Mouse (Mus musculus) urinary bladder, postnatal 14 days (tissue): ENCODE data around the gene H2-DMa.
"Not testable (repeated sequence)": the region's sequence is repeated elsewhere in the genome, so short reads cannot be mapped to it uniquely, and the experiment has no call there.

Experiments used
- DNase-seq: peaks from one replicate; pipeline ENCODE4 v3.0.0; 2021; ENCODE audit warnings: low spot score

The H2-DMa gene

DNA sequence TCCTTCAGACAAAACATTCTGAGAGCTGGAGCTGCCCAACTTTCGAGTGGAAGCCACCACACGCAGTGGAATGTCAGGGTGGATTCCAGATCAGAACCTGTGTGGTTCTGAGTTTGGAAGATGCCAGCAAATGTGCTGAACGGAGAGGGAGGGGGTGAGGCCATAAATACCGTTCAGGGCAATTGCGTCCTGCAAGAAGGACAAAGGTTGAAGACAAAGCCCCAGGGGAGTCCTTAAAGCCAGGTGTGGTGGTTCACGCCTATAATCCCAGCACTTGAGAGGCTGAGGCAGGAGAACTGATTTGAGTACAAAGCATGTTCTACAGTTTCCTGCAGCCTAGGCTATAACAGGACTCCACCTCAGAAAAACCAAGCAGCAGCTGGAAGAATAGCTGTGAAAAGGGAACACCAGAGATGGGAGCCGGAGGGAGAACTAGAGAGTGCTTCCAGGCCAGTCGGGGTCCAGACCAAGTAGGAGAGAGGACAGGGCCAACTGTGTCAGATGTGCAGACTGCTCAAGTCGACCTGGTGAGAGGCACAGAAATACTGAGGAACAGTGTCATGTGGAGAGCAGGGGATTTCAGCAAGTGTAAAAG is 7.6 kb downstream of the H2-DMa start:
- no peak for DNase-seq

DNA sequence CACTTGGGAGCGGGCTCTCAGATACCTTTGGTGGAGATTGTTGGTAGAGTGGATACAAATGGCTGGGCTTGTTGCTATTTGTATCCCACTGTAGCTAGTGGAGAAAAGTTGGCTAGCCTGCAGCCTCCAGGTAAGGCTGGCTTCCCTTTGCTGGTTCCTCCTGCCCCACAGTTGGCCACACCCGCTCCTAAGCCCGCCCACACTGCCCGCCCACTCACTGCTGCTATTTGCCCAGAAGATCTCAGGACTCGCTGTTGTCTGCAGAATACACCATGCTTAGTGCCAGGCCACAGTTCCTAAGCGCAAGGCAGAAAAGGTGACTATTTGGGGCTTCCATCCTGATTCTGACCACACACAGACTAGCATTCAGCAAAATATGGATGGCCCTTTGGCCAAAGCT is 8.1 kb downstream of the H2-DMa start:
- peak; percentile 69 for DNase-seq

DNA sequence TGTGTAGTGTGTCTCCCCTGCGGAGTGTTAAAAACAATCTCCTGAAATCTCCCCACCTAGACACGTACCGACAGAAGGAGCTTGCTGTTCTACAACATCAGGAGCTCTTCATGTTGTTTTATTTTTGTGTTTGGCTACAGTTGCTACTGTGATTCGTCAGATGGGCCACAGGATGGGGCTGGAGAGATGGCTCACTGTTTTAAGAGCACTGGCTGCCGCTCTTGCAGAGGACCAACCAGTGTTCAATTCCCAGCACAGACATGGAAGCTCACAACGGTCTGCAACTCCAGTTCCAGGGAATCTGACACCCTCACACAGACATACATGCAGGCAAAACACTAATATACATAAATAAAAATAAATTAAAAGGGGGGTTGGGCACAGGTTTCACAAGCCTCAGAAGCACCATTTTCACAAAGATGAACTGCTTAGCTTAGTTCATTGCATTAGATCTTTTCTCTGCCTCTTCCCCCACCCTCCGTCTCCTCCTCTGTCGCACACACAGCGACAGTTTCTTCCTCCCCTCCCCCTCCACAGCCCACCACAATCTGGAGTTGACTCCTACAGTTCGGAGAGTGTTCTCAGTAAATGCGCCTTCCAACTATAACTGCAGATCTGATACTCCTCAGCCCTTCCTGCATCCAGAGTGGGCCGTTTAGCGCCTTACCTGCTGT is 9.1 kb downstream of the H2-DMa start:
- no peak for DNase-seq

DNA sequence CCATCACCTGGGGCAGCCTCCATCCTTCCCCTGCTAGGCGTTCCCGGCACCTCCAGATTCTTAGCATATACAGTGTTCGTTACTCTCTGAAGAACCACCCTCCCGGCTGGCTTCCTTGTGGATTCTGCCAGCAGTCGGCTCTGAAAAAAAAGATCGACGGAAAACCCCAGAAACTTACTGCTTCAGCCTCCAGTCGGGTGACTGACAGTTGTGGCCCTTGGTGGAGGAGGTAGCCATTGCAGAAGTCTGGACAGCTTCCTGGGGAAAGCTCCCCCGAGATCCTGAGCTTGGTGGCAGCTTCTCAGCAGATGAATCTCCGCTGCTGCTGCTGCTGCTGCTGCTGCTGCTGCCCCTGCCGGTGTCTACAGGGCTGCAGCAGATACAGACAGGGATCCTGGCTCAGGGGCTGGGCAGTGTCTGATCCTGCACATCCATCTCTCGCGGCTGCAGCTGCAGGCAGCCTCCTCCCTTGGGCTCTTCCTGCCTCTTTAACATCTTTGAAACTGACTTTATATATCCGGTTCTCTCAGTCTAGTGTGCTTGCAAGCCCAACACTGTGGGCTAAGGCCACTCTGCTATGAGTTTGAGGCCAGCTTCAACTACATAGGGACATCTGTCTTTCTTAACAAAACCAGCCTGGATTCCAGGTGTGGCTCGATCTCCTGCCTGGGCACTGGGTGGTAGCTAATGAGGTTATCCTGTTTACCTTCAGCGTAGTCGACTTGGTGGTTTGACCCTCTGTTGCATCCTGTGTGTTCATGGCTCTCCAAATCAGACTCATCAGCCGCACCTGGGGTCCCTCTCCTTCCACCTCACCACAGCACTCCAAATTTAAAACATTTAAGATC is 9.8 kb downstream of the H2-DMa start:
- no peak for DNase-seq

DNA sequence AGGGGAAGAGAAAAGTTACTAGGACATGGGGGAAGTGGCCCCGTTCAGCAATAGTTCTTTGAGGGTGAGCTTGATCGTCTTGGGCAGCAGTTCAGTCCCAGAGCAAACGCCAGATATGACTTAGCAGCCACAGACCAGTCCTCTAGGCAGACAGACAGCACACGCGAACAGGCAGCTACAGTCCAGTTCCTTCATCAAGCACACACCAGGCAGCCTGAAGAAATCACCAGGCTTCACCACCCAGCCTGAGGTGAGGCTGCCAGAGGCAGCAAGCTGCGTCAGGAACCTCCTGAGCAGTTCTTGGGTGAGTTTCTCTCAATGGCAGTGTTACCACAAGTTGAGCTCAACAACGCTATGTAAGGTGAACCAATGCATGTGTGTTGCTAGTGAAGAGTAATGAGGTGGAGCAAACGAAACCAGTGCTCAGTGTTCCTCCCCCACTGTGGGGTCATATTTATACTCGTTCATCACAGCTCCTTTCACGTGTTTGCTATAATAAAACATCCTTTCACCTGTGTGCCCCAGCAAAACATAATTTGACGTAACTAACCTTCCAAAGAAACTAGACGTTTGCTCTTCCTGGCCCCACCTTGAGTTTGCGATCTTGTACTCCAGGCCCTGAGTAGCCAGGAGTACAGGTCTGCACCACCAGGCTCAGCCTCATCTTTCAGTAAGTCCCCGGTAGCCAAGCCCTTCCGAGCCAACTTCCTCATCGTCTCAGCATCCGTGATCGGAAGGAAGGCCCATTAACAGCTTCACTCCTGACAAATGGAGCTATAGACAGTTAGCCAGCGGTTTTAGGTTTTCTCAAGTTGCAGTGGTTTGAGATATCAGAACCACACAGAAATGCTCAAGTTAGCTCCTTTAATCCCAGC is 11.0 kb downstream of the H2-DMa start:
- no peak for DNase-seq

DNA sequence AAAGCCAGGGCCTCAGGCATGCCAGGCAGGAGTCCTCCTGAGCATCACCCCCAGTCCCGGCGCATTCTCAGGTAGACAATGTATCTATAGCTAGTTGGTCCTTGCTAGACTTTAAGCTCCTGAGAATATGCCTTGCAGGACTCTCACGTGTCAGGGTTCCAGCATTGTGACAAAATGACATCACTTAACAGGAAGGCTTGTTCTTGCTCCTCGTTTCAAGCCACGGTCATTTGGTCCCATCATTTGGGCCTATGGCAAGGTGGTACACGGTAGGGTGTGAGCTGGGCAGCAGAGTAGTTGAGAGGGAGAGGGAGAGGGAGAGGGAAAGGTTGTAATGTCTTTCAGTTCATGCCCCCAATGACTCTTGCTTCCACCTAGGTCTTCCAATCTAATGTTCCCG is 12.6 kb downstream of the H2-DMa start:
- DNase-seq, result no peak

DNA sequence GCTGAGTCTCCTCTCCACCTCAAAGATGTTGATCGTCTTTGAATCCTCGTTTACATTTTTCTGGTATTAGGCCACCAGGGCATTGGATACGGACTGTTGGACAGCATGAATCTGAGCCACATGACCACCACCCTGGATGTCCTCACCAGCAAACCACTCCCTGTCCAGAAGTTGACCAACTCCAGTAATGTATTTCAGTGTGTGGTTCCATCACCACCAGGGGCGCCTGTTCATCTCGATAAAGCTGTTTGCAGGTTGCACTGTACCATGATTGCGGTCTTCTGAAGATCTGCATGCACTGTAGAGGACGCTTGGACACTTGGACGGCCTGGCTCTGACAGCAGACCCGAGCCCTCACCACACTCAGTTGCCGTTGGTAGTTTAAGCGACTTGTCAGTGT is 13.9 kb downstream of the H2-DMa start:
- no peak for DNase-seq

DNA sequence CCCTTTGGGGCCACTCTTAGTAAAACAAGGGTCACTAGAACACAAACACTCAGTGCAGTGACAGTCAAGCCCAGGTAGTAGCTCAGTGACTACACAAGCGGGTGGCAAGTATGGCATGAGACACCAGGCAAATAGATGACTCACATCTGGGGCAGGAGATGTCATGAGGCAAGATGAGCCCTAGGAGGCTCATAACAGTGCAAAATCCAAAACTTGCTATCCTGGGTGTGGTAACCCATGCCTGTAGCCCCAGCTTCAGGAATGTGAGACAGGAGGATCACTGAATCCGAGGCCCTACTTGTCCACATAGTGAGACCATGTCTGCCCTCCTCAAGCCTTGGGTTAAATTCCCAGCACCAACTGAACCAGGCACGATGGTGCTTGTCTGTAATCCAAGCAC is 15.1 kb downstream of the H2-DMa start:
- DNase-seq, result no peak

DNA sequence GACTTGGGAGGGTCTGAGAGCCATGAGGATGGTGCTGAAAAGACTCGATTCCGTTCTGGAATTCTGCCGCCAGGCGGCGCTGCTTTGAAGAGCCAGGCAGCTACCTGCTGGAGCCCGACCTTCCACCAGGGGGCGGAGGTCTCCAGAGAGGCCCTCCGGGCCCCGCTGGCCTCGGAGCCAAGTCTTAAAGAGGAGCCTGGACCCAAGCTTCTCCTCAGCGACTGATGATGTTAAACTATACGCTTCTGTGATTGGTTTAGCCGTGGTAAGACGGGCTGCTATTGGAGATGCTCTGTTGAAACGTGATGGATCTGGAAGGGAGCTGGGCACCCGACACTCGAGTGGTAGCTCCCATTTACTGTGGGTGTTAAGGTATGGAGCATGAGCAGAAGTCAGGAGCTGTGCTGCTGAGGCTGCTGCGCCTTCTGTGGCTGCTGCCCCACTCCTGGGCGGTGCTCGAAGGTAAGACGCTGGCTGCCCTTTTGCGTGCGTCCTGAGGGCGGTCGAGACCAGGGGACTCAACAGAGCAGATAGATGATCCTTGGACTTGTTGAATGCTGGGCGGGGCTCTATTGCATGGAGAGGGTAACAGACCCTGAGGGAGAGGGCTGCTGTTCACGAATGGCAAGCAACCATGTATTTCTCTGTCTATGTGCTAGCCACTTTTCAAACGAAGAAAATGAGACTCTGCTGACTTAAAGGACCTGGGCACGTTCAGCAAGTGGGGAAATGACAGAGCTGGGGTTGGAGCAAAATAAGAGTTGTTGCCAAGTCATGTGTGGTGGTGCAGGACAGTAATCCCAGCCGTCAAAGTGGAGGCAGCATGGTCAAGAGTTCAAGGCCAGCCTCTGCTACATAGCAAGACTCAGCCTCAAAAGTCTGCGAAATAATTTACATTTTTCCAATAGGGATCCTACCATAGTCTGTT is 16.2 kb downstream of the H2-DMa start:
- peak; percentile 99 for DNase-seq

DNA sequence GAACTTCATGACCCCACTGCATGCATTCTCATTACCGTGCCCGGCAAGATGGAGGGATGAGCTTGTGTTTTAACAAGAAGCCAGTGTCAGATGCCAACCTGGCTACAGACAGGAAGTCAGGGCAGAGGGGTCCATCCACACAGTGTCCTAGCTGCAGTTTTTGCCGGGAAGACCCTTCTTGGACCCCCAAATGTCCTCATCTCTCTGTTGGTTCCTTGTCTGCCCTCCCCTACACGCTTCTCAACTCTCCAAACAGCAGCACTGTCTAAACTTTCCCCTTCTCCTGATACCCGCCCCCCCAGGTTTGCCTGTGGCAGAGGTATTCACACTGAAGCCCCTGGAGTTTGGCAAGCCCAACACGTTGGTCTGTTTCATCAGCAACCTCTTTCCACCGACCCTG is 18.3 kb downstream of the H2-DMa start:
- no peak for DNase-seq

DNA sequence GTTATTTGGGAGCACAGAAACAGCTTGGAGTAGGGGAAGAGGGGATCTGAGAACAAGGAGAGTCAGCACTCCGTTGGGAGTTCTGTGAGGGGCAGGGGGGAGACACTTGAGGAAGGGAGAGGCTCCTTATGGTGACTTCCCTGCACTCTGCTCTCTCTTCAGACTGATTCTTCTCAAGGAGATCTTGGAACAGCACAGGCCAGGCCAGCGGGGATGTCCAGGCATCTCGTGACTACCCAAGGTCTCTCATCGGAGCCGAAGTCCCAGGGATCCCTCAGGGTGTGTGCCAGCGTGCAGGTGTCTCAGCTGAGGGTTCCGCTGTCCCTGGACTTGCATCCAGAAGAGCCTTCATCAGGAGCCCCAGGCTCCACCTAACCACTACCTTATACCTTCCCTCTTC is 19.3 kb downstream of the H2-DMa start:
- DNase-seq, result no peak

DNA sequence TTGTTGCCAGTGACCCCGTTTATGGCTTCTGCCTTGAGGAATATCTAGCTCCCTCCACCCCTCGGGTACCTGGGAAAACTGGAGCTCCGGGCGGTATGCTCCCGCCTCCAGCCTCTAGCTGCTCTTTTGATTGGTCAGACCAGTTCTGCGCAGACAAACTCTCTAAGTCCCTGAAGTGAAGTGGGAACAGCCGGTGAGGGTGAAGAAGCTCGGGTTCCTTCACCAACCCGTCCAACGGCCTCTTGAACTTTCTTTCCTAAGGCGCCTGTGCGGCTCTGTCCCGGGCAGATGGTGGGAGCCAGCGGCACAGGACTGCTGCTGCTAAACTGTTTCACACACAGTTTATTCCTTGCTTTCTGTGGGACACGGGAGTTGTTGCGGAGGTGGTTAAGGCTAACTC is 20.1 kb downstream of the H2-DMa start:
- DNase-seq, result peak; percentile 41

DNA sequence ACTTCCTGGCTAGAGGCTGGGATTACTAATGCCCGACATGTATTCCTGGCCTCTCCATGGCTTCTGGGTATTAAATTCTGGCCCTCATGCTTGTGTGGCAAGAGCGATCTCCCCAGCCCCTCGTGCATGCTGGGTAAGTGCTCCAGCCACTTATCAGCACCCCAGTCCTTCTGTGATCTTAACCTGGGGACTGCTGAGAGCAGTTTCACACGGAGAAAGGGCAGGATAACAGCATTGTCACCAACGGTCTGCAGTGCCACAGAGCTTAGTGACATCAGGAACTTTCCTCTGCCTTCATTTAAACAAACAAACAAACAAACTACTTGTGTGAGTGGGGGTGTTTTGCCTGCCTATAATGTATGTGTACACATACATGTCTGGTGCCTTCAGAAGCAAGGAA is 20.9 kb downstream of the H2-DMa start:
- DNase-seq, result no peak

DNA sequence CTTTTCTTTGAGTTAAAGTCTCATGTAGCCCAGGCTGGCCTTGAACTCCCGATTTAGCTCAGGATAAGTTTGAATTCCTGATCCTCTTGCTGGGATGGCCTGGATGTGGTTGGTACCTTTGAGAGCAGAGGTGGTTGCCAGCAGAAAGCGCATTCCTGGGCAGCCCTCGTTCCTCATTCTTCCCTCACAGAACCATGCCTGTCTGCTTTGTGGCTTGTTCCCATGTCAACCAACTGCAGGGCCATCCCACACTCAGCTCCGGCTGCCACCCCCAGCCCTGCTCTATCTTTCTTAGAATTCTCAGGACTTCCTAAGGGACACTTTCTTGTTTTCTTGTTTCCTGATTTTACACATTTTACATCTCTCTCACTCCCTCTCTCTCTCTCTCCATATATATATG is 22.1 kb downstream of the H2-DMa start:
- no peak for DNase-seq

DNA sequence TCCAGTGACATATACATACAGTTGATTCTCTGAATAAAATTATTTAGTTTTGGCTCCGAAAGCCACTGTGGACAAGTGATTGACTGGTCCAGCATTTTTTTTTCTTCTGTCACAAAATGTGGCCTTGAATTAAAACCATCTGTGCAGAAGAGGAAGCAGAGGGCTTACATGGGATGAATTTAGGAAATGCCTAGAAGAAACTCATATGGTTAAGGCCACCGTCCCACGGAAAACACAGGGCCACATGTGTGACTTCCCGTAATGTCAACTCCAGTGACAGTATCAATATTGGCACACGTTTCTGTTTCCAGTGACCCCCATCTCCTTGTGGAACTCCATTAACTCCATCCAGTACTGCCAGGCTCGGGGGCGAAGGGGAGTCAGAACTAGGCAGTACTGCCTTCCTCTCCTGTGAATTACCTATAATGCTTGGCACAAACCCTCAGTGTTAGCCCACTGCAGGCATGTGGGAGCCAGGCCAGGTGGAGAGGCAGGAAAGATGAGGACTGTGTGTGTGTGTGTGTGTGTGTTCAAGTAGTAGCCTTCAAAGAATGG is 23.2 kb downstream of the H2-DMa start:
- no peak for DNase-seq

DNA sequence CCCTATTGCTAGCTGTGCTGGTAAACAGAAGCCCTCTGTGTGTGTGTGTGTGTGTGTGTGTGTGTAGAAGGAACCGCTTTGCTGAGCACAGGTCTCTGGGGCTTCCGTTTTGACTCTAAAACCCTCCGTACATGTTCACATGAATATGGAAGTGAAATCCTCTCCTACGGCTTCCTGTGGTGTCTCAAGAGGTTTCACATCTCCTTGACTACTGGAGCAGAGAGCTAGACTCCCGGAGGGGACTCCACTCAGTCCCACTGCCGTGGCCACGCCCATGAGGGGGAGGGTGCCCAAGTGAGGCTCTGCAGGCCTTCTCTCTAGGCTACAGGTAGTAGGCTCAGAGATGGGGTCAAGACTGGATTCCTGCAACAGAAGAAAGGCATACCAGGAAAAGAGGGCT is 23.7 kb downstream of the H2-DMa start, which contains the start of gene H2-DMb2:
Gene H2-DMb2 (plus strand): TSS at position 275 of the 400 bp plus-strand sequence.
- DNase-seq, result no peak

DNA sequence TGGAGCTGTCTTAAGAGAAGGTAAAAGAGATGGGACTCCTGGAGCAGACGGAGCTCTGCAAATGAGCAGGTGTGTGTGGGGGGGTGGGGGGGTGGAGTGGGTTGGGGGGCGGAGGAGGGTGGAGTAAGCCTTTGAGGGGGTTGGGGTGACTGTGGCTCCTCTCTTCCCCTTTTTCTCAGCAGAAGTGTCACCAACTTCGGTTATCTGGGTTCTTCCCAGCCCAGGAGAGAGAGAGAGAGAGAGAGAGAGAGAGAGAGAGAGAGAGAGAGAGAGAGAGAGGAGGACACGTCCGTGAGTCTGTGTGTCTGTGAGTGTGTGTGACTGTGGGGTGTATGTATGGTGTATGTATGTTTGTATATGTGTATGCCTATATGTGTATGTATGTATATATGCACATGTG is 24.1 kb downstream of the H2-DMa start:
- no peak for DNase-seq

DNA sequence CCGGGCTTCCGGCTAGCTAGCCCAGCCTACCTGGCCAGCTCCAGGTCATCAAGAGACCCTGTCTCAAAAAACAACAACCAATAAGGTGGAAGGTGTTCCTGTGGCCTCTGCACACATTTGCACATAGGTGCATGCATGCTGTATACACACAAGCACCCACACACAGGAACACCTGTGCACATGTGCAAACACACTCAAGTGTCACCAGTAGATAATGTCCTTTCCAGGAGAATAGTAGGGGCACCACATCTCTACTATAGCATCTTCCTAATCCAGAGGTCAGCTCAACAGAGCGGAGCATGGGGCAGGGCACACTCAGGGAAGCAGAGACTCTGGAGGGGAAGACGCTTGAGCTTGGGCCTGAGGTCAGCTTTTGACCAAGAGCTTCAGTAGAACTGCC is 24.9 kb downstream of the H2-DMa start:
- not testable (repeated sequence) for DNase-seq

DNA sequence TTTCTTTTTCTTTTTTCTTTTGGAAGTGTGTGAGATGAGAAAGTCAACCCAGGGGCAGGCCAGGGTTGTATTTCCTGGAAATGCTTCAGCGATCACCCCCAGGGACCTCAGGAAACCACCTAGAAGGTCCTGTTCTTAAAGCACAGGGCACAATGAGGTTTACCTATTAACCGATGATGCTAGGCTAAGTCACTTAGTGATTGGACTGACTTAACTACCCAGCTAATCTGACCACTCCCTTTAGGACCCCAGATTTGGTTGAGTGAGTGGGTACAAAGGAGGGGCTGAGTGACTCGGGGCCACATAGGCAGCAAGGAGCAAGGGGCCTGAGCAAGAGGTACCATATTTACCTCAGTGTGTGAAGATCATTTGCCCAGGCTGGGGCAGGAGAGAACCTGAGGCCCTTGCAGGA is 25.6 kb downstream of the H2-DMa start:
- no peak for DNase-seq

DNA sequence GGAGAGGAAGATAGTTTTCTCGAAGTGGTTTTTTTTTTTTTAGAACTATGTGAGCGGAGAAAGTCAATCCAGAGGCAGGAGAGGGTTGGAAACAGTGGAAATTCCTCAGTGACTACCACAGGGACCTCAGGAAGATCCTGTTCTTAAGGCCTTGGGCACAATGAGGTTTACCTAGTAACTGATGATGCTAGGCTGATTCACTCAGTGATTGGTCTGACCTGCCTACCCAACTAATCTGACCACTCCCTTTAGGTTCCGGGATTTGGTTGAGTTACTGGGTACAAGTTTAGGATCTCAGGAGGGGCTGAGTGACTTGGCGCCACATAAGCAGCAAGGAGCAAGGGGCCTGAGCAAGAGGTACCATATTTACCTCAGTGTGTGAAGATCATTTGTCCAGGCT is 33.6 kb downstream of the H2-DMa start, which contains the start of gene H2-DMb1:
Gene H2-DMb1 (plus strand): TSS at position 150 of the 400 bp plus-strand sequence.
- DNase-seq, result peak; percentile 52

DNA sequence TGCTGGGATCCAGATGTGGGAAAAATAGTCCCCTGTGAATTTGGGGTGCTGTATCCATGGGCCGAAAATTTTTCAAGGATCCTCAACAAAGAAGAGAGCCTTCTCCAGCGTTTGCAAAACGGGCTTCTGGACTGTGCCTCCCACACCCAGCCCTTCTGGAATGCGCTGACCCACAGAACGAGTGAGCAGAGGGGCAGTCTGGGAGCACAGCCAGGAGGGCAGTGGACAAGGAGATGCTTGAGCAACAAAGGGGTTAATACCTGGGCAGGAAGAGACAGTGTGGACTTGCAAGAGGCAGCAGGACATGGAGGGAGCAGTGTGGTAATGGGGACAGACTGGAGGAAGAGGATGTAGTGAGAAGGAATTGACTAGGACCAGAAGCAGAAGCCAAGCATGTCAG is 36.2 kb downstream of the H2-DMa start:
- DNase-seq, result no peak
